Mouse (Mus musculus) olfactory bulb, adult 2 months (tissue): ENCODE data around the gene Tnfrsf8. TPM values are rescaled to one million over a fixed set of nuclear protein-coding genes. Genes with fewer than 3 reads are reported as not detected.

Experiments
- H3K27ac ChIP-seq: fragments of 200-500 bp; 2 replicates; pipeline ENCODE4 v1.5.1; 2012; ENCODE audit warnings: low read depth, low read length; ENCODE audit not compliant: insufficient read depth
- H3K4me1 ChIP-seq: fragments of 200-500 bp; 2 replicates; pipeline ENCODE4 v1.6.1; 2012; ENCODE audit warnings: low read length; ENCODE audit not compliant: control insufficient read depth, insufficient read depth
- H3K4me3 ChIP-seq: fragments of 200-500 bp; 2 replicates; pipeline ENCODE4 v1.5.1; 2012; ENCODE audit warnings: mild to moderate bottlenecking, low read depth, low read length, moderate library complexity; ENCODE audit not compliant: insufficient read depth
- CTCF ChIP-seq: fragments of 200-500 bp; IDR thresholded peaks from 2 replicates; pipeline ENCODE4 v1.5.1; 2012; ENCODE audit warnings: low read depth, mild to moderate bottlenecking, low read length, moderate library complexity; ENCODE audit not compliant: insufficient read depth
- POLR2A ChIP-seq: fragments of 200-500 bp; IDR thresholded peaks from 2 replicates; pipeline ENCODE4 v1.6.1; 2012; ENCODE audit warnings: mild to moderate bottlenecking, low read depth, low read length, moderate library complexity; ENCODE audit not compliant: insufficient read depth
- whole genome bisulfite sequencing: fragments of 180-500 bp; shearing (Covaris S2); methylation state at CpG from one replicate; pipeline ENCODE4 v1.1.7; 2018; 5-methylcytosine and 5-hydroxymethylcytosine counted together
- polyA plus RNA-seq: library from polyadenylated mRNA; stranded (reverse); fragments of >200 nt; gene quantifications from 2 replicates; pipeline ENCODE4 v1.2.4, GENCODE M21; 2012; ENCODE audit warnings: low replicate concordance; ENCODE audit not compliant: missing spikeins, insufficient read depth, insufficient read length

The Tnfrsf8 gene
- polyA plus RNA-seq, 1 experiment = not detected

GRCm38 (mm10) chr4:145230647-145231046 lies 84.3 kb downstream of the Tnfrsf8 start:
- no peak overlapping the region for H3K4me3 ChIP-seq
- WGBS = 91% methylated on average over 2 of the region's 2 CpGs
- H3K4me1 ChIP-seq = no peaks in the 10 kb centered on the region
- no peak overlapping the region for H3K27ac ChIP-seq
- TF ChIP-seq POLR2A (no peak), CTCF (no peak)

GRCm38 (mm10) chr4:145229524-145230163 lies 85.3 kb downstream of the Tnfrsf8 start:
- WGBS = 80% methylated on average over 5 of the region's 5 CpGs
- TF ChIP-seq CTCF = no peak
- TF ChIP-seq POLR2A = no peak
- Histone ChIP-seq H3K4me1 (no peaks in the 10 kb centered on the region), H3K27ac (no peak overlapping the region), H3K4me3 (no peak overlapping the region)

GRCm38 (mm10) chr4:145229051-145229450 lies 85.9 kb downstream of the Tnfrsf8 start:
- no peak overlapping the region for H3K4me3 ChIP-seq
- TF ChIP-seq POLR2A = no peak
- TF ChIP-seq CTCF = no peak
- 93% methylated on average over 6 of the region's 6 CpGs for WGBS
- H3K4me1 ChIP-seq = no peaks in the 10 kb centered on the region
- H3K27ac ChIP-seq = no peak overlapping the region

GRCm38 (mm10) chr4:145224613-145225012 lies 90.4 kb downstream of the Tnfrsf8 start:
- Histone ChIP-seq H3K4me1 (peaks cover 8% of the 10 kb centered on the region), H3K27ac (no peak overlapping the region), H3K4me3 (no peak overlapping the region)
- WGBS = 95% methylated on average over 4 of the region's 4 CpGs
- TF ChIP-seq CTCF (no peak), POLR2A (no peak)

GRCm38 (mm10) chr4:145222064-145222463 lies 92.9 kb downstream of the Tnfrsf8 start:
- Histone ChIP-seq H3K4me1 (peaks cover 8% of the 10 kb centered on the region), H3K4me3 (no peak overlapping the region), H3K27ac (no peak overlapping the region)
- TF ChIP-seq CTCF (no peak), POLR2A (no peak)
- 60% methylated on average over 8 of the region's 8 CpGs for WGBS

- WGBS = 78% methylated on average over 2 of the region's 2 CpGs
Observed at GRCm38 (mm10) chr4:145221379-145221778, 93.6 kb downstream of the Tnfrsf8 start.

GRCm38 (mm10) chr4:145220001-145220400 lies 95.0 kb downstream of the Tnfrsf8 start:
- H3K4me3 ChIP-seq = no peak overlapping the region
- WGBS = 80% methylated on average over 1 of the region's 1 CpGs
- TF ChIP-seq CTCF = no peak
- peaks cover 8% of the 10 kb centered on the region for H3K4me1 ChIP-seq
- H3K27ac ChIP-seq = no peak overlapping the region

More at GRCm38 (mm10) chr4:145221379-145221778, 93.6 kb downstream of the Tnfrsf8 start:
- Histone ChIP-seq H3K27ac (no peak overlapping the region), H3K4me1 (peaks cover 8% of the 10 kb centered on the region), H3K4me3 (no peak overlapping the region)
- TF ChIP-seq POLR2A = no peak
- no peak for TF ChIP-seq CTCF

- Histone ChIP-seq H3K27ac (no peak overlapping the region), H3K4me3 (no peak overlapping the region), H3K4me1 (peaks cover 10% of the 10 kb centered on the region)
- 67% methylated on average over 15 of the region's 15 CpGs for WGBS
- no peak for TF ChIP-seq CTCF
- TF ChIP-seq POLR2A = no peak
Observed at GRCm38 (mm10) chr4:145219240-145219985, 95.6 kb downstream of the Tnfrsf8 start.

GRCm38 (mm10) chr4:145217837-145218236 lies 97.1 kb downstream of the Tnfrsf8 start:
- WGBS = 71% methylated on average over 5 of the region's 5 CpGs
- Histone ChIP-seq H3K27ac (no peak overlapping the region), H3K4me1 (peaks cover 10% of the 10 kb centered on the region), H3K4me3 (no peak overlapping the region)
- no peak for TF ChIP-seq POLR2A
- no peak for TF ChIP-seq CTCF

Other genes starting within 250 kb of the Tnfrsf8 start
- gene Vps13d, start 120.2 kb downstream of the Tnfrsf8 start, polyA plus RNA-seq = 71.8 TPM in 1 of 2 replicates, not detected in the other
- gene Tnfrsf1b, start 68.3 kb downstream of the Tnfrsf8 start, polyA plus RNA-seq = not detected in 2 replicates
- gene Zfp990, start 195.6 kb upstream of the Tnfrsf8 start, polyA plus RNA-seq = not detected in 2 replicates